Mouse (Mus musculus): ENCODE data around the gene Vmn2r44.
"Not testable (repeated sequence)": the region's sequence is repeated elsewhere in the genome, so short reads cannot be mapped to it uniquely, and the experiment has no call there.

Gene Vmn2r44

DNA sequence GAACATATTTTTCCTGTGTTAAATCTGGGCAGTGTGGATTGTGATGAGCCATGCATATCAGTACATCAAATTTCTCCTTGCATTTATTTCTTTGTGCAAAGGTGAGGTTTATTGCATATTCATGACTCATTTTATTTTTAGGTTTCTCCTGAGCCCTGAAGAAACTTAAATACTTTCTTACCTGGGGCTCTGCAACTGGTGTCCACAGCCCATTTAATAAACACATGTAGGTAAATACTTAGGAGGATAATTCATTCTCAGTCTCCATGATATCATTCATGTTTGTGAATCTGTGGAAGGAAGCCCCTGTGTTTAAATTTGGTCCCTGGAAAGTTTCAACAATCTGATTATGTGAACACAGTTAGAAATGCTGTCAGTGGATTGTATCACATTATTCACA is at the start of gene Vmn2r44:
Gene Vmn2r44, minus strand, starts transcription at position 101 of the 400 bp plus-strand sequence.
- DNase-seq (ENCODE audit: low spot score) = not testable (repeated sequence)

DNA sequence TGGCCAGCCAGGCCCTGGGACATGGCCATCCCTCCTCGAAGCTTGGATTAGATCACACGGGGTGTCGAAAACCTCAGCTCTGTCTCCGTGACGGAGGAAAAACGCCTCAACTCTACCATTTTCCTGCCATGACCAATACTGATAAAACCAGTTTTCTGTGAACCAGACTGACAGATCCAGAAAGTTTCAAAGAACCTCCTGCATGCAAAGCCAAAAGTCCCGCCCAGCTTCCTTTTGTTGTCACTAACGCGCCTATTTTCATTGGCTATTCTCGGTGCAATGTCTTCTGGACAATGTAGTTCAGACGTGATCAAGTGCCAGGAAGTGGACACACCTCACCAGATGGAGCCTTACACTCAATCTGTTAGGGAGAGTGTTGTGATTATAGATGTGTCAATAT is 25.3 kb downstream of the Vmn2r44 start:
- DNase-seq (ENCODE audit: low spot score) = not testable (repeated sequence)

All from embryo, embryonic 10.5 days (tissue).